Mouse (Mus musculus): ENCODE data around the gene Tldc2. TPM values are rescaled to one million over a fixed set of nuclear protein-coding genes. Genes with fewer than 3 reads are reported as not detected.
A peak's percentile ranks its signal among the peaks of the same experiment; 100 is the strongest.

Tldc2 gene
- polyA plus RNA-seq (2015; fragmentation: Nextera tagmentation; extraction: Ambion mirVana), result not detected in 2 replicates

- 71% methylated on average over 8 of the region's 8 CpGs for WGBS (ENCODE audit: insufficient replicate concordance)
- Histone ChIP-seq H3K9me3 (replicated peaks) (no peaks in the 10 kb centered on the region), H3K27me3 (peaks cover 18% of the 10 kb centered on the region), H3K36me3 (no peaks in the 10 kb centered on the region), H3K27ac (peak within 1 kb of the TSS; percentile 21; the same call in 1 of the 2 replicates), H3K9ac (no peak within 1 kb of the TSS), H3K4me3 (replicated peaks) (no peak within 1 kb of the TSS), H3K4me1 (replicated peaks) (no peaks in the 10 kb centered on the region), H3K4me2 (no peak within 1 kb of the TSS)
- no peak for ATAC-seq (ENCODE audit: low read depth)
- DNase-seq, result no peak
Measured at GRCm38 (mm10) chr2:157086796-157087195, at the start of gene Tldc2. TSS of gene Tldc2 (plus strand) at chr2:157087055.

GRCm38 (mm10) chr2:157037303-157037702, 49.6 kb upstream of the Tldc2 start:
- H3K4me1 ChIP-seq (replicated peaks), result no peaks in the 10 kb centered on the region
- no peak overlapping the region for H3K4me3 ChIP-seq (replicated peaks)
- H3K9ac ChIP-seq, result no peak overlapping the region
- H3K36me3 ChIP-seq, result peaks cover 26% of the 10 kb centered on the region
- DNase-seq (no peak), ATAC-seq (ENCODE audit: low read depth) (no peak)
- no peaks in the 10 kb centered on the region for H3K9me3 ChIP-seq (replicated peaks)
- H3K27me3 ChIP-seq, result no peaks in the 10 kb centered on the region
- H3K27ac ChIP-seq, result no peak overlapping the region
- H3K4me2 ChIP-seq, result no peak overlapping the region
- 72% methylated on average over 9 of the region's 9 CpGs for WGBS (ENCODE audit: insufficient replicate concordance)

- Histone ChIP-seq H3K4me2 (no peak overlapping the region), H3K27ac (no peak overlapping the region), H3K27me3 (no peaks in the 10 kb centered on the region), H3K9me3 (replicated peaks) (no peaks in the 10 kb centered on the region), H3K9ac (no peak overlapping the region), H3K36me3 (peaks cover 36% of the 10 kb centered on the region), H3K4me3 (replicated peaks) (no peak overlapping the region), H3K4me1 (replicated peaks) (no peaks in the 10 kb centered on the region)
- ATAC-seq (ENCODE audit: low read depth), result no peak
- no peak for DNase-seq
- 84% methylated on average over 50 of the region's 50 CpGs for WGBS (ENCODE audit: insufficient replicate concordance)
Measured at GRCm38 (mm10) chr2:157039900-157040648, 46.8 kb upstream of the Tldc2 start.

- Histone ChIP-seq H3K9ac (no peak overlapping the region), H3K27ac (no peak overlapping the region), H3K4me1 (replicated peaks) (no peaks in the 10 kb centered on the region), H3K36me3 (peaks cover 36% of the 10 kb centered on the region), H3K9me3 (replicated peaks) (no peaks in the 10 kb centered on the region), H3K4me2 (no peak overlapping the region), H3K4me3 (replicated peaks) (no peak overlapping the region), H3K27me3 (no peaks in the 10 kb centered on the region)
- no peak for DNase-seq
- no peak for ATAC-seq (ENCODE audit: low read depth)
- 81% methylated on average over 17 of the region's 17 CpGs for WGBS (ENCODE audit: insufficient replicate concordance)
Measured at GRCm38 (mm10) chr2:157040649-157041046, 46.2 kb upstream of the Tldc2 start.

- Histone ChIP-seq H3K4me2 (no peak overlapping the region), H3K27me3 (no peaks in the 10 kb centered on the region), H3K9ac (no peak overlapping the region), H3K4me3 (replicated peaks) (no peak overlapping the region), H3K36me3 (peaks cover 44% of the 10 kb centered on the region), H3K9me3 (replicated peaks) (no peaks in the 10 kb centered on the region), H3K4me1 (replicated peaks) (no peaks in the 10 kb centered on the region), H3K27ac (no peak overlapping the region)
- ATAC-seq (ENCODE audit: low read depth), result no peak
- WGBS (ENCODE audit: insufficient replicate concordance), result 35% methylated on average over 7 of the region's 7 CpGs
- DNase-seq, result no peak
Measured at GRCm38 (mm10) chr2:157041421-157041820, 45.4 kb upstream of the Tldc2 start.

- WGBS (ENCODE audit: insufficient replicate concordance), result 82% methylated on average over 8 of the region's 8 CpGs
- no peak overlapping the region for H3K4me3 ChIP-seq (replicated peaks)
- H3K27me3 ChIP-seq, result no peaks in the 10 kb centered on the region
- H3K9me3 ChIP-seq (replicated peaks), result no peaks in the 10 kb centered on the region
- no peaks in the 10 kb centered on the region for H3K4me1 ChIP-seq (replicated peaks)
- no peak overlapping the region for H3K9ac ChIP-seq
- DNase-seq (no peak), ATAC-seq (ENCODE audit: low read depth) (no peak)
- peaks cover 44% of the 10 kb centered on the region for H3K36me3 ChIP-seq
- no peak overlapping the region for H3K27ac ChIP-seq
- H3K4me2 ChIP-seq, result no peak overlapping the region
Measured at GRCm38 (mm10) chr2:157043556-157043955, 43.3 kb upstream of the Tldc2 start.

- Histone ChIP-seq H3K9ac (no peak overlapping the region), H3K9me3 (replicated peaks) (no peaks in the 10 kb centered on the region), H3K4me3 (replicated peaks) (no peak overlapping the region), H3K36me3 (peaks cover 47% of the 10 kb centered on the region), H3K4me1 (replicated peaks) (no peaks in the 10 kb centered on the region), H3K27ac (no peak overlapping the region), H3K4me2 (no peak overlapping the region), H3K27me3 (no peaks in the 10 kb centered on the region)
- no peak for DNase-seq
- ATAC-seq (ENCODE audit: low read depth), result no peak
Measured at GRCm38 (mm10) chr2:157043987-157044386, 42.9 kb upstream of the Tldc2 start.

GRCm38 (mm10) chr2:157045932-157046331, 40.9 kb upstream of the Tldc2 start:
- H3K27me3 ChIP-seq, result no peaks in the 10 kb centered on the region
- no peak overlapping the region for H3K4me2 ChIP-seq
- ATAC-seq (ENCODE audit: low read depth), result no peak
- H3K9ac ChIP-seq, result no peak overlapping the region
- 69% methylated on average over 2 of the region's 2 CpGs for WGBS (ENCODE audit: insufficient replicate concordance)
- H3K36me3 ChIP-seq, result peaks cover 33% of the 10 kb centered on the region
- H3K4me1 ChIP-seq (replicated peaks), result no peaks in the 10 kb centered on the region
- no peak overlapping the region for H3K4me3 ChIP-seq (replicated peaks)
- H3K27ac ChIP-seq, result no peak overlapping the region
- H3K9me3 ChIP-seq (replicated peaks), result no peaks in the 10 kb centered on the region
- DNase-seq, result no peak

GRCm38 (mm10) chr2:157046956-157047355, 39.9 kb upstream of the Tldc2 start:
- H3K9ac ChIP-seq, result no peak overlapping the region
- no peak overlapping the region for H3K27ac ChIP-seq
- no peak overlapping the region for H3K4me2 ChIP-seq
- DNase-seq (no peak), ATAC-seq (ENCODE audit: low read depth) (no peak)
- H3K36me3 ChIP-seq, result peaks cover 35% of the 10 kb centered on the region
- 73% methylated on average over 5 of the region's 5 CpGs for WGBS (ENCODE audit: insufficient replicate concordance)
- H3K9me3 ChIP-seq (replicated peaks), result no peaks in the 10 kb centered on the region
- no peak overlapping the region for H3K4me3 ChIP-seq (replicated peaks)
- no peaks in the 10 kb centered on the region for H3K4me1 ChIP-seq (replicated peaks)
- H3K27me3 ChIP-seq, result no peaks in the 10 kb centered on the region

- 85% methylated on average over 13 of the region's 13 CpGs for WGBS (ENCODE audit: insufficient replicate concordance)
- no peaks in the 10 kb centered on the region for H3K4me1 ChIP-seq (replicated peaks)
- no peak overlapping the region for H3K4me3 ChIP-seq (replicated peaks)
- no peaks in the 10 kb centered on the region for H3K27me3 ChIP-seq
- no peak overlapping the region for H3K27ac ChIP-seq
- no peak for ATAC-seq (ENCODE audit: low read depth)
- DNase-seq, result no peak
- no peaks in the 10 kb centered on the region for H3K9me3 ChIP-seq (replicated peaks)
- no peak overlapping the region for H3K4me2 ChIP-seq
- no peak overlapping the region for H3K9ac ChIP-seq
- H3K36me3 ChIP-seq, result peaks cover 40% of the 10 kb centered on the region
Measured at GRCm38 (mm10) chr2:157048395-157049181, 38.3 kb upstream of the Tldc2 start.

- ATAC-seq (ENCODE audit: low read depth) (no peak), DNase-seq (no peak)
- 74% methylated on average over 8 of the region's 8 CpGs for WGBS (ENCODE audit: insufficient replicate concordance)
- H3K27ac ChIP-seq, result no peak overlapping the region
- H3K4me1 ChIP-seq (replicated peaks), result no peaks in the 10 kb centered on the region
- no peaks in the 10 kb centered on the region for H3K27me3 ChIP-seq
- no peaks in the 10 kb centered on the region for H3K9me3 ChIP-seq (replicated peaks)
- H3K36me3 ChIP-seq, result peaks cover 32% of the 10 kb centered on the region
- H3K9ac ChIP-seq, result no peak overlapping the region
- H3K4me2 ChIP-seq, result no peak overlapping the region
- H3K4me3 ChIP-seq (replicated peaks), result no peak overlapping the region
Measured at GRCm38 (mm10) chr2:157049831-157050243, 37.0 kb upstream of the Tldc2 start.
